Mouse (Mus musculus): ENCODE data around the gene Suox. TPM values are rescaled to one million over a fixed set of nuclear protein-coding genes. Genes with fewer than 3 reads are reported as not detected.
A peak's percentile ranks its signal among the peaks of the same experiment; 100 is the strongest.
"Not testable (repeated sequence)": the region's sequence is repeated elsewhere in the genome, so short reads cannot be mapped to it uniquely, and the experiment has no call there.

Suox gene
- total RNA-seq, 2 experiments from 2014 or later, result 22.3 to 28.2 TPM

GRCm38 (mm10) chr10:128664808-128665207 is 9.1 kb downstream of the Suox start:
- DNase-seq, result no peak

DNA sequence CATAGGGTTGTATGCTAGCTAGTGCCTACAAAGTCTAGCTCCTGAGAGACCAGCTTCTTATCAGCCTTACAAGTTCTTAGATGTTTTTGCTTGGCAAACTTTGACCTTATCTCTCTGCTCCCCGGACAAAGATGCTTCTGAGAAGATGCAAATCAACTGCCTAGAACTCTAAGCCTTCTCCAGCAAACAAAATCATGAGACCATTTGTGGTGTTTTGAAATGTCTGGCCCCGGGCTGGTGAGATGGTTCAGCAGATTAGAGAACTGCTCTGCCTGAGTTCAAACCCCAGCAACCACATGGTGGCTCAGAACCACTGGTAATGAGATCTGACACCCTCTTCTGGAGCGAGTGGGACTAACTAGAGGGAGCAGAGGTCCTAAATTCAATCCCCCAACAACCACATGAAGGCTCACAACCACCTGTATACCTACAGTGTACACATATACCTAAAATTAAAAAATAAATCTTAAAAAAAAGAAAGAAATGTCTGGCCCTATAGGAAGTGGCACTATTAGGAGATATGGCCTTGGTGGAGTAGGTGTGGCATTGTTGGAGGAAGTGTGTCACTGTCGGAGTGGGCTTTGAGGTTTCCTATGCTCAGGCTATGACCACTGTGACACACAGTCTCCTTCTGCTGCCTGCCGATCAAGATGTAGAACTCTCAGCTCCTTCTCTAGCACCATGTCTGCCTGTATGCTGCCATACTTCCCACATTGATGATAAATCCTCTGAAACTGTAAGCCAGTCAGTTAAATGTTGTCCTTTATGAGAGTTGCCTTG is 10.2 kb downstream of the Suox start:
- DNase-seq, result no peak

DNA sequence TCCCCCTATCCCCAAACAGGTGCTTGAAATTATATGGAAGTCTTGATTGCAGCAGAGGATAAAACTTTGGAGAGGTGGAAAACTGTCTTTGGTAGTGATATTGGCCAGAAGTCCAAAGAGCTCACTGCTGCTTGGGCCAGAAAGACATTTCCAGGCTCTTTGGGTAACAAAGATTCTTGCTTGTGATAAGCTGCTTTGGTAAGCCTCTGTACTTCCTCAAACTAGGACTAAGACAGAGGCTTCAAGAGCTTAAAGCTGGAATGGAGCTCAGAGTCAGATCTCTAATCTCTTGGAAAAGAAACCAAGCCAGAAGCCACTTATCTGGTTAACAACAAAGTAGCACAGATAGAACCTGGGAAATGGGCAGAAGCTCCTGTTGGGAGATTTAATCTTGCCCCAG is 11.4 kb downstream of the Suox start:
- DNase-seq, result no peak

GRCm38 (mm10) chr10:128659490-128659889 is 14.4 kb downstream of the Suox start:
- DNase-seq, result no peak

DNA sequence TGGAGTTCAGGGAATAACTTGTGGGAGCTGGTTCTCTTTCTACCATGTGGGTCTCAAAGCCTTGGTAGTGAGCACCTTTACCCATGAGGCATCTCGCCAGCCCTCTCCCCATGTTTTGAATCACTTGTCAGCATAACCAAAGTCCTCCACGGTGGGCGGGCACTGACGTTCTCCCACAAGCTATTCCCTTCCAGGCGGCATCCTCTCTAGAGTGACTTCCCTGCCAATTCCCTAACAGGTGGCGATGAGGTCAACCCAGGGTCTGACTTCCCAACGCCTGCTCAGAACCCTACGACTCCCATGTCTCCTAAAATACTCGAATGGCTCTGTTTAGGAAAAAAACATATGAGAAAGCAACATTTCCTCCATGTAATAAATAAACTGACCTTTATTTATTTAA is 16.0 kb downstream of the Suox start:
- no peak for DNase-seq

GRCm38 (mm10) chr10:128656731-128657130 is 17.1 kb downstream of the Suox start:
- no peak for DNase-seq

DNA sequence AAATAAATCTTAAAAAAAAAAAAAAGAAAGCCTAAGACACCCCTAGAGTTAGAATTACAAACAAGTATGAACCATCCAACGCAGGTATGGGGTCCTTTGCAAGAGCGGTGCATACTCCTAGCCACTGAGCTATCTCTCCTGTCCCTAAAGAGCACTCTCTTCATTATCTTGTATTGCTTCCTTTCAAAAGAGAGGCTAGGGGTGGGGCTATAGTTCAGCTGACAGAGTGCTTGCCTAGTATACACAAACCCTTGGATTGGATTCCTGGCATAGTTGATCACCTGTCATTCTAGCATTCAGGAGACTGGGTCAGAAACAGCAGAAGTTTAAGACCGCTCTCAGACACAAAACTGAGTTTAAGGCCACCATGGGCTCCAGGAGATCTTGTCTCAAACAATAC is 18.6 kb downstream of the Suox start:
- DNase-seq, result no peak

GRCm38 (mm10) chr10:128653866-128654265 is 20.0 kb downstream of the Suox start:
- no peak for DNase-seq

- peak; percentile 46 to 48 for DNase-seq
Measured at GRCm38 (mm10) chr10:128646139-128647089, 27.5 kb downstream of the Suox start.

GRCm38 (mm10) chr10:128645111-128646011 is 28.5 kb downstream of the Suox start, which contains the start of gene Ikzf4:
TSS of gene Ikzf4 (minus strand) at chr10:128645991.
- DNase-seq, result peak; percentile 35 to 51

DNA sequence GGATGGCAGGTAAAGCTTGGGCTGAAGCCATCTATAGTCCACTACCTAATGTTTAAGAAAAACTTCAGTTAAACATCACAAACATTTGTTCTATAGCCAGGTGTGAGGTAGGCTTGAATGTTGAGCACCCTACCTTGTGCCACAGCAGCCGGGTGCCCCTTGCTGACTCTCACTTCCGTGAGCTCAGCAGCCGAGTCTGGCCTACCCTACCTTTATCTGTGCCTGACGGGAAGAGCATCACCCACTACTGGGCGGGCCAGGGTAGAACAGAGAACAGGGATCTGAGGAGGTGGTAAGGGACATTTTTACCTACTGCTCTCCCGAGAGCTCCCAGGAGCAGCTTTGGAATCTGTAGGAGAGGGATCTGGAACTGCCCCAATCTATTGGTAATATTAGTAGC is 31.1 kb downstream of the Suox start:
- DNase-seq, result no peak

- no peak for DNase-seq
Measured at GRCm38 (mm10) chr10:128641871-128642270, 32.0 kb downstream of the Suox start.

DNA sequence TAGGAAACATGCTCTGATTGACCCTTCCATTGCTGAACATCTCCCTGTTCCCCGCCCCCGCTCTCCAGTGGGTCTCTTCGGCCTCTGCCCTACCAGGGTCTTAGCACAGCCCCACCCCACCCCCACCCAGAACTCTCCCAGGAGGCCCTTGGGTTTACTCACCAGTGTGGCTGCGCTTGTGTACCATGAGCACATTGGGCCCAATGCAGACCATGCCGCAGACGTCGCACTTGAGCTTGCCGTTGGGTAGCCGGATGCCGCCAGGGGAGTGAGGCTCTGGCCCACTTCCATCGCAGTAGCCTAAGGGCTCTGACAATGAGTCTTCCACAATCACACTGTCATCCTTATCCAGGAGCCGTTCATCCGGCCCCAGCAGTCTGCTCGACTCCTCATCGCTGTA is 33.0 kb downstream of the Suox start:
- DNase-seq, result no peak

DNA sequence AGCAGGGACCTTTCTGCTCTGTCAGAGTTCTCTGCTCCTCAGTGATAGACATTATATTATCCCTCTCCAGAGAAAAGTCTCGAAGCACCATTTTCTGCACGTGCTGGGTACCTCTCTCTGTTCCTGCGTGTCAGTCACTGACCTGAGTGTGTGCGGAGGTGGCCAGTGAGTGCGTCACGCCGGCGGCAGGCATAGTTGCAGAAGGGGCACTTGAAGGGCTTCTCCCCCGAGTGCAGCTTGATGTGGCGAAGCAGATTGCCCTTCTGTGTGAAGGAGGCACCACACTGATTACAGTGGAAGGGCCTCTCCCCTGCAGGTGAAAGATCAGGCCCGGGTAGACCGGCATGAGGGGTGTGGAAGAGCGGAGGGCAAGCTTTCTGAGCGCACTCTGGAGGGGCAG is 33.9 kb downstream of the Suox start:
- no peak for DNase-seq

DNA sequence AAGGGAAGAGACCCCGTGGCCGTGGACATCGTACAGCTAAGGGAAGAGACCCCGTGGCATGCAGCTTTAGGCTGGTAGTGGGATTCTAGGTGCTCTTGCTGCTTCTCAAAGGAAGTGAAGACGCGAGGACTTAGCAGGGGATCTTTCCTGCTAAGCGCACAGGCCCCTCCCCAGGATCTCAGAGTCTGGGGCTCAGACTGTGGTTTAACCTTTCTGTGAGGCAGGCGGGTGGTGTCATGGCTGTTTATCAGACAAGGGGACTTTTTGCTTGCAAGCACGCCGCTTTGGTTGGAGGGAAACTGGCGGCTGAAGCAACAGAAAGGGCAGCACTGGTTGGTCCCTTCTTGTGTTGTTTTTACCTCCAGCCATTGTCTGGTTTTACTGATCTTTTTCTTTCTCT is 36.9 kb downstream of the Suox start:
- no peak for DNase-seq

DNA sequence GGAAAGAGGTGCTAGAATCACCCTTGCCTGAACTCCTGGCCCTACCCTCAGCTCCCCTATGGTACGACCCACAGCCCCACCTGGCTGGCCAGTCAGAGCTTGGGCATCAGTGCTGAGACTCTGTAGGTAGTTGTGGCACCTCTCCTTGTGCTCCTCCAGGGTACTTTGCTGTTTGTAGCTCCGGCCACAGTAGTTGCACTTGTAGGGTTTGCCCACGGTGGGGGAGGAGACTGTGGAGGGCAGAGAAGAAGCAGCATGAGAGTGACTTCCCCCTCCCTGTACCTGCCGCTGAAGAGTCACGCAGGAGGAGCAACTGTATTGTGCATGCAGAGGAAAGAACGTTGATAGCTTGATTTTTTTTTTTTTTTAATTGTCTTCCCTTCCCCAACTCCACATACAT is 37.3 kb downstream of the Suox start:
- DNase-seq, result no peak

DNA sequence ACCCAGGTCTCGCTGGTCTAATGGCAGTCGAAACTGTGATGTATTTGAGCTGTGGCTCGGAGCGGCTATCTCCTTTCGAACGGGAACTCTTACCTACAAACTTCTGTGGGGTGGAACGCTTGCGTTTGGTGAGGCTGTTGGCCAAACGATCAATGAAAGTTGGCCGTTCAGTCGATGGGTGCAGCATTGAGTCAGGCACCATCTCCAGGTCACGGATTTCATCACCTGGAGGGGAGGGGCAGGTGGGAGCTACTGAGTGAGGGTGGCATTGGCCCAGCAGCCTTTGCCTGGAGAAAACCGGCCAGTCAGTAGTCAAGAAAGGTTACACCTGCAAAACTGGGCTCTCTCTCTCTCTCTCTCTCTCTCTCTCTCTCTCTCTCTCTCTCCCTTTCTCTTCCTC is 38.2 kb downstream of the Suox start:
- DNase-seq, result no peak

DNA sequence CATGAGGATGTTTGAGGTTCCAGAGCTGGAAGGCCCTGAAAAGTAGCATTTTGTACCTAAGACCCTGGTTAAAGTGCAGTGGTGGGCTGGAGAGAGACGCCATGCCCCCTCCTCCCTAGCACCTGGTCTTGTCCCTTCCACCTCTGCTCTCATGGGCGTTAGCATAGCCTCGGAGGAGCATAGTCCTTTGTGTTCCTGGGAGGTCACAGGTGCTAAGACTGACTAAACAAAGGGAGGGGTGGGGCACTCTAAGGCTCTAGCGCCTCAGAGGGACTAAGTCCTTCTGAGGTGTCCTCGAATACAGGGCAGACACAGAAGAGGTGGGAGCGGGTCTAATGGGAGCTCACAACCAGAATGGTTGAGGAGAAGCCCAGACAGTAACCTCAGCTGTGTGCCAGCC is 42.3 kb downstream of the Suox start:
- no peak for DNase-seq

DNA sequence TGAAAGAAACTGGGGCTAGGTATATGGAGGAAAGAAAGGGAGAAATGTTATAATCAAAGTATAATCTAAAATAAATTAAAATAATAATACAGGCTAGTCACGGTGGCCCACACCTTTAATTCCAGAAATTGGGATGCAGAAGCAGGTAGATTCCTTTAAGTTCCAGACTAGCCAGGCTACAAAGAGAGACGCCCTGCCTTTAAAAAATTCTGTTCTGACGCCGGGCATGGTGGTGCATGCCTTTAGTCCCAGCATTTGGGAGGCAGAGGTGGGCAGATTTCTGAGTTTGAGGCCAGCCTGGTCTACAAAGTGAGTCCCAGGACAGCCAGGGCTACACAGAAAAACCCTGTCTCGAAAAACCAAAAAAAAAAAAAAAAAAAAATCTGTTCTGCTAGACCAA is 43.6 kb downstream of the Suox start:
- DNase-seq, result not testable (repeated sequence)

DNA sequence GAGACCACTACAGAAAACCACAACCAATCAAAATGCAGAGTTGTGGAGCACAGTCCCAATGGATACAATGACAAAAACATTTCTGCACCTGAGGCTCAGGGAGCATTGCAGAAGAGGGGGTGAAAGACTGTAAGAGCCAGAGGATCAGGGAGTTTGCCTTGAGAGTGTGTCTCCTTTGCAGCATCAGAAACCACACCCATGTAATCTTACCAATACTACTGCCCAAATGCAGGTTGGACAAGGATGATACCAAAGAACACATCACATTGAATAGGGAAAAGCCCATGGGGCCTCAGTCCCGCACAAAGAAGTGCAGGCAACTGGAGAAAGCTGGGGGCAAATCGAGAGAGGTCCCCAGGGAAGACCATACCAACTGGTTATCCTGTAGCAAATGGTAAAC is 44.1 kb downstream of the Suox start:
- no peak for DNase-seq

DNA sequence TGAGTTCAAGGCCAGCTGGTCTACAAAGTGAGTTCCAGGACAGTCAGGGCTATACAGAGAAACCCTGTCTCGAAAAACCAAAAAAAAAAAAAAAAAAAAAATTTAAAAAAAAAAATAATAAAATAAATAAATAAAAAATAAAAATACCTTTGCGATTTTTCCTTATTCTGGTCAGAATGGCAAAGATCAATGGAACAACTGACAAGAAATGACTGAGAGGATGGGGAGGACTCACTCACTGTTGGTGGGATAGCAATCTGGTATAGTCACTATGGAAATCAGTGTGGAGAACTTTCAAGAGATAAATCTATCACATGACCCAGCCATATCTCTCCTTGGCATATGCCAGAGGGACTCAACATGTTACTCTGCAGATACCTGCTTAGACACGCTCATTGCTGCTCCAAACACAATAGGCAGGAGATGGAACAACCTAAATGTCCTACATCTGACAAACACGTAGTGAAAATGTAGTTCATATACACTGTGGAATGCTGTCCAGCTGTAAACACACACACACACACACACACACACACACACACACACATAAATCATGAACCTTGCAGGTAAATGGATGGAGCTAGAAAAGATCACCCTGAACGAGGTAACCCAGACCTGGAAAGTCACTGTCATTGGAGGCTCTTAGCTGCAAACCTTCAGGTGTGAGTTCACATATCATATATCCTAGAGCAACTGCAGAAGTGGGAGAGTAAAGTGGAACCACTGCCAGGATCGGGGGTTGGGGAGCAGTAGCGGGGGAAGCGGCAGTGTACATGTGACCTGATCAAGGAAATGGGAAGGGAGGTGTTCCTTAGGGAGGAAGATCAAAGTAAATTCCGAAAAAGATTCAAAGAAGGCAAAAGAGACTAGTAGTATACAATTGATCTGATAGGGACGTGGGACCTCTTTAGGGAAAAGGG is 46.2 kb downstream of the Suox start:
- DNase-seq, result no peak

Measured in heart, adult 18-20 months (tissue).